Mouse (Mus musculus) inflammation-experienced regulatory T-cells (primary cell): Measurements from ENCODE around the gene Tbx6. TPM values are rescaled to one million over a fixed set of nuclear protein-coding genes. Genes with fewer than 3 reads are reported as not detected.

ENCODE experiments used
- polyA plus RNA-seq, 2 experiments: library from polyadenylated mRNA; unstranded; fragments of 100-300 nt; shearing (Covaris generic); gene quantifications; one replicate each; pipeline ENCODE4 v1.2.1; 2017

Gene Tbx6
- 1 to 10 TPM; 4.3 to 6.4 TPM for polyA plus RNA-seq

DNA sequence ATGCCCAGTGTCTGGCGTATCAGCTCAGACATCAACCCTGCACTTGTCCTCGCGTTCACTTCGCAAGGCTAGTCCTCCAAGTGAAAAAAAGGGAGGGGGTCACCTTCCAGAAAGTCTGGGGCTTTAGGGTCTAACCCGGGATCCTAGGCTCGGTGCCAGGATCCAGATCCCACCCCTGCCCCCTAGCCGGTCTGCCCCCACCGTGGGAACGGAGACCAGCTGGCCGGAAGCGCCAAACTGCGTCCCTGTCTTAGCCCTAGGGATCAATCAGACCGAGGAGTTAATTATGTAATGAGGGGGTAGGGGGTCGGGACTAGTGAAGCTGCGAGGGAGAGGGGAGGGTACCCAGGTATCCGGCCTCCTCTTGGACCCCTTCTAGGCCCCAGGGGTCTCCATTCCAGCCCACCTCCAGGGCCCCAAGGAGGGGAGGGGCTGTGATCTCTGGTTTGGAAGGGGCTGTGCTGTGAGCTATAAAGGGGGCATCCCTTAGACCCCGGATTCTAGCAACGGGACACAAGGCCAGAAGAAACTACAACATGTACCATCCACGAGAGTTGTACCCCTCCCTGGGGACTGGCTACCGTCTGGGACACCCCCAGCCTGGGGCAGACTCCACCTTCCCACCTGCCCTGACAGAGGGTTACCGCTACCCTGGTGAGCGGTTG, at the start of gene Tbx6:
TSS of gene Tbx6 (plus strand) at position 513 of the 665 bp plus-strand sequence.

DNA sequence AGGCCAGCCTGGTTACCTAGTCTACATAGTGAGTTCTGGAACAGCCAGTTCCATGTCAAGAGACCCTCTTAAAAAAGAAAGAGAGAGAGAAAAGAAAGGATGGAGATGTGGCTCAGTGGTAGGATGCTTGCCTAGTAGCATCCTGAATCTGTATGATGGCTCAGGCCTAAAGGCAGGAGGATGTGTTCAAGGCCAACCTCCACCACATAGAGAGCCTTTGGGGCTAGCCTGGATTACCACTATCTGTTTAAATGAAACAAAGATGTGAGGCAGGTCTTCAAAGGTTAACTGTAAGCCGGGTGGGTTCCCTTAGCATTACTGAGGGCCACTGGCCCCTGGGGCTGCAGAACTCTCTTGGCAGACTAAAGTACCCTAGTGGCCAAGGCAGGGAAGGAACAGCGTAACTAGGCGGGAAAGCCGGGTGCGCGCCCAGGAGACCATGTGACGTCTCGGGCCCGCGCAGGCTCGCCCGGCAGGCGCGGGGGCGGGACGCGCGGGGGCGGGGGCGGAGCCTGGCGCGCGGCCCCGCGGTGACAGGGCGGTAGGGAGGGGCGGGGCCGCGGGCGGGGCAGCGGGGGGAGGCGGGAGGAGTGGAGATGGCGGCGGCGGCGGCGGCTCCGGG, 22.1 kb upstream of the Tbx6 start, which contains the start of gene Mapk3:
TSS of gene Mapk3 (plus strand) at position 552 of the 622 bp plus-strand sequence.

DNA sequence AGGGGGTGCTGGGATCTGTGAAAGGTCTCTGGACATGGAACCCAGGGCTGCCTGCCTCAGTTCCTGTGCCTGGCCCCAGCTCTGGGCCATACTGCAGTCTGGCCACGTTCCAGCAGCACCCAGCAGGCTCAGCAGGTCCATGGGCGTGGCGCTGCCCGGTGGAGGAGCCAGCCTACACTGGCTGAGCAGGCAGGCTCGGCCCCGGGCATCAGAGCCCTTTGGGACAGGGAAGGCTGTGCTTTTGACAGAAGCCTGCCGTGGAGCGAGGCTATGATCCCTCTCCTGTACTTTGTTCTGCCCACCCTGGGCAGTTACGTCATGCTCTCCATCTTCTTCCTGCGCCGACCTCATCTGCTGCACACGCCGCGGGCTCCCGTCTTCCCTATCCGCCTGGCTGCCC, 15.1 kb upstream of the Tbx6 start, which contains the start of gene Gdpd3:
TSS of gene Gdpd3 (plus strand) at position 134 of the 400 bp plus-strand sequence.

DNA sequence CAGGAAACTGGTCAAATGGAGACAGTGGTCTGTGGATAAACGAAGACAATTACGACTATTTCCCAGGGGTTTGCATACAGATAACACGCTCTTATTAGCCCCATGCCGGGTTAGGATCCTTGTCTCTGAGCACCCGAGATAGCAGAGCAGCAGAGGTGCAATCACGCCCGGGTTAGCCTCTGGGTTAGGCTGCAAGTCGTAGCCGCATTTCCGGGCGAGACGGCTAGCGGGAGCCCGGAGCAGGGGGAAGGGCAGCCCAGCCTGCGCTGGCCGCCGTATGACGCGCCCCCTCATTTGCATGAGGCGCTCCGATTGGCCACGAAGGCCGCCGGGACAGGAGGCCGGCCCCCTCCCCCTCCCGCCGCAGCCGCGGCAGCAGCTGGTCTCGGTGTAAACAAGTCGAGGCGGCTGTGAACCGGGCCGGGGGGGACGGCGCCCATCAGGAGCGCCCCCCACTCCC, 4.7 kb upstream of the Tbx6 start, which contains the start of gene Ypel3:
TSS of gene Ypel3 (plus strand) at position 358 of the 460 bp plus-strand sequence.

DNA sequence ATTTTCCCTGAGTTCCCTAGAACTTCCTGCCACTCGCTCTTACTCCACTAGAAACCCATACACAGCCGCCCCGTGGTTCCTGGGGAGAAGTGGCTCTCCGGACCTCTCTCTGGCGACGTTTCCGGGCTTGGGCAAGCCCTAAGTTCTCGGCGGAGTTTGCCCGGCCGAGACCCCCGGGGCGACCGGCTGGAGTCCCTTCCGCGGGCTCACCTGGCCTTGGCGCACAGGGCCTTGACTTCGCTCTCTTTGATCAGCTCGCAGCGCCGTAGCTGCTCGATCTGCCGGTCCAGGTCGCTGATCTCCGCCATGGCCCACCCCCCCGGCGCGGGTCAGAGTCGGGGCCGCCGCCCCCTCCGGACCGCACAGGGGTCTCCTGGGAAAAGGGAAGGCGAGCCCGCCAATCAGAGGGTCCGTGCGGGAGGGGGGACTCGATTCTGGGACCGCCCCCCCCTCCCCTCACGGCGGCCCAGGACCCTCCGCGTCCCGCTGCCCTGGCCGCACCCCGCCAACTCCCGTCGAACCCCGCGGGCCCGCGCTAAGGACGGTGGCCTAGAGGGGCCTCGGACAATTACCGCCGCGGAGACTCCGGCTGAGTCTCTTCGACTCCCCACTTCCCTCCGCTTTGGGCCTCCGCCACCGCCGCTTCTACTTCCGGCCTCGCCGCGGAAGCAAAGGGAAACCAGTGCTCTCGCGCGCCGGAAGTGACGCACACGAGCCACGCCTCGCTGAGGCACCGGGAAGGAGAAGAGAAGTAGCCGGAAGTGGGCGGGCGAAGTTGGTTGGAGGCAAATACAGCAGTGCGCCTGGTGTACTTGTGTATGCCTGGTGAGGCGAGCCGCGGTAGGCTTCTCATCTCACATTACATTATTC, 10.8 kb downstream of the Tbx6 start, which contains the start of gene Ppp4c:
TSS of gene Ppp4c (minus strand) at position 646 of the 870 bp plus-strand sequence.

DNA sequence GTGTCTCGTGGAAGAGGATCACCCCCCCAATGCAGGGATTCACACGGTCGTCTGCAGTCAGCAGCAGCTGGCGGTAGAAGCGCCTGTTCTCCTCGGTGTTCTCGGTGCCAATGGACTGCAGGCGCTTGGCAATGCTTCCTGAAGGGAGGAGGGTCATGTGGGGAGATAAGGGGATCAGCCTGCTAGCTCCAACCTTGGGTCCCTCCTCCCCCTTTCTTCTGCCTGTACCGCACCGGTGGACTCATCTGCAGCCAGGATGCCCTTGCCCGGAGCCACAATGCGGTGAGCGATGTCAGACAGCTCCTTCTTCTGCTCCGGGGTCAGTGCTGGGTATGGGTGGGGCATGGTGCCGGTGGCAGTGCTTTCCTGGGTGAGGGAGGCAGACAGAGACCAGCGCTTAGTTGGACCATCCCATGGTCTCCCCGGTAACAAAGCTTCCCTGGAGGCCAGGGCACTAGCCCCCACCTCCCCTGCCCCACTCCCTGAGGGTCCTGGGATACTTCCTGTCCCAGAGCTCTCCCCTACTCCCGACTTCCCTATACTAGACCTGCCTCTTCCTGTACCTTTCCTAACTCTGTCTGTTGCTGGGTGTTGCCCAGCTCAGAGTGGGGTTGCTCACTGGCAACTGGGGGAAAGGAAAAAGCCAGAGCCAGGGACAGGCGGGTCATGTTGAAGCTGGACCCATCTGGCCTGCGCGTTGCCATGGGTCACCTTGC, 16.3 kb downstream of the Tbx6 start, which contains the start of gene Fam57b:
TSS of gene Fam57b (plus strand) at position 258 of the 716 bp plus-strand sequence.

DNA sequence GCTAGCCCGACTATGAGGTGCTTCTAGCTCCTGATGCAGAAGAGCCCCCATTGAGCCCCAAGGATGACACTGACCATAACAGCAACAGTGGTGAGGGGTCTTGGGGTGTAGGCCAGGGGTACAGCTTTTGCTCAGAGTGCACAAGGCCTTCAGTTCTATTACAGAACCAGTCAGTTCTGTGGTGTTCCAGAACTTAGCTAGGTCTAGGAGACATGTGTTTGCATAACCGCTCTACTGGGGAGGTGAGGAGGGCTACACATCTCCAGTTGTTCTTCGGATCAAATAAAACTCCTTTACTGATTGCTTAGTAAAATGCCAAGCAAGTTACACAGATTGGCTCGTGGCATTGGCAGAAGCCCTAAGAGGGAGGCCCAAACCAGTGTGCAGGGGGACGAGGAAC, 50.3 kb downstream of the Tbx6 start, which contains the start of gene 4930451I11Rik:
TSS of gene 4930451I11Rik (minus strand) at position 101 of the 400 bp plus-strand sequence.

Other genes with a start within 250 kb of the Tbx6 start
- 100 to 1,000 TPM; 157 to 175 TPM for gene Eif3c, start 215.1 kb upstream of the Tbx6 start, polyA plus RNA-seq
- 1 to 10 TPM; 3.1 to 5.4 TPM for gene Apobr, start 196.5 kb upstream of the Tbx6 start, polyA plus RNA-seq
- gene Cln3, start 195.7 kb upstream of the Tbx6 start, polyA plus RNA-seq = 100 to 1,000 TPM in 1 of 2 experiments, 10 to 100 TPM in 1; 81.6 to 107 TPM
- under 1 TPM in 1 of 2 experiments, not detected in 1; 0.42 TPM for gene Il27, start 186.5 kb upstream of the Tbx6 start, polyA plus RNA-seq
- 10 to 100 TPM in 1 of 2 experiments, 1 to 10 TPM in 1; 6.0 to 12.8 TPM for gene Nupr1, start 150.6 kb upstream of the Tbx6 start, polyA plus RNA-seq
- gene Sgf29, start 132.2 kb upstream of the Tbx6 start, polyA plus RNA-seq = 100 to 1,000 TPM; 114 to 118 TPM
- under 1 TPM; 0.20 to 0.48 TPM for gene Sult1a1, start 105.1 kb upstream of the Tbx6 start, polyA plus RNA-seq
- 100 to 1,000 TPM; 104 to 113 TPM for gene Bola2, start 86.1 kb upstream of the Tbx6 start, polyA plus RNA-seq
- 10 to 100 TPM in 1 of 2 experiments, 1 to 10 TPM in 1; 8.3 to 10.8 TPM for gene Slx1b, start 85.7 kb upstream of the Tbx6 start, polyA plus RNA-seq
- 1,000 to 10,000 TPM; 2,830 to 3,089 TPM for gene Coro1a, start 73.7 kb upstream of the Tbx6 start, polyA plus RNA-seq
- 10 to 100 TPM; 32.8 to 38.7 TPM for gene Mapk3, start 21.9 kb upstream of the Tbx6 start, polyA plus RNA-seq
- 1 to 10 TPM in 1 of 2 experiments, under 1 TPM in 1; 0.89 to 1.3 TPM for gene Gdpd3, start 15.1 kb upstream of the Tbx6 start, polyA plus RNA-seq
- gene Ypel3, start 4.5 kb upstream of the Tbx6 start, polyA plus RNA-seq = 100 to 1,000 TPM; 490 to 573 TPM
- gene Ppp4c, start 11.0 kb downstream of the Tbx6 start, polyA plus RNA-seq = 100 to 1,000 TPM; 363 to 467 TPM
- under 1 TPM; 0.16 to 0.97 TPM for gene Fam57b, start 16.2 kb downstream of the Tbx6 start, polyA plus RNA-seq
- gene 4930451I11Rik, start 50.2 kb downstream of the Tbx6 start, polyA plus RNA-seq = not detected
- gene Doc2a, start 65.9 kb downstream of the Tbx6 start, polyA plus RNA-seq = not detected
- gene Hirip3, start 80.5 kb downstream of the Tbx6 start, polyA plus RNA-seq = 1 to 10 TPM; 7.9 to 8.7 TPM
- 10 to 100 TPM; 75.8 to 78.6 TPM for gene Ino80e, start 80.9 kb downstream of the Tbx6 start, polyA plus RNA-seq
- 10 to 100 TPM; 44.6 to 51.3 TPM for gene Taok2, start 103.2 kb downstream of the Tbx6 start, polyA plus RNA-seq
- gene Tmem219, start 141.4 kb downstream of the Tbx6 start, polyA plus RNA-seq = 10 to 100 TPM; 39.4 to 53.1 TPM
- gene Kctd13, start 147.4 kb downstream of the Tbx6 start, polyA plus RNA-seq = 10 to 100 TPM; 31.6 to 38.0 TPM
- gene Asphd1, start 168.1 kb downstream of the Tbx6 start, polyA plus RNA-seq = under 1 TPM; 0.19 to 0.69 TPM
- gene Sez6l2, start 169.1 kb downstream of the Tbx6 start, polyA plus RNA-seq = 1 to 10 TPM in 1 of 2 experiments, under 1 TPM in 1; 0.74 to 1.0 TPM
- gene Cdipt, start 194.4 kb downstream of the Tbx6 start, polyA plus RNA-seq = 100 to 1,000 TPM; 248 to 261 TPM
- gene Cdiptos, start 194.6 kb downstream of the Tbx6 start, polyA plus RNA-seq = 1 to 10 TPM in 1 of 2 experiments, under 1 TPM in 1; 0.94 to 3.5 TPM
- 10 to 100 TPM; 49.5 to 51.3 TPM for gene Mvp, start 233.1 kb downstream of the Tbx6 start, polyA plus RNA-seq
- gene Pagr1b, start 235.0 kb downstream of the Tbx6 start, polyA plus RNA-seq = 1 to 10 TPM in 1 of 2 experiments, under 1 TPM in 1; 0.71 to 3.4 TPM
- gene Pagr1a, start 235.9 kb downstream of the Tbx6 start, polyA plus RNA-seq = 100 to 1,000 TPM; 140 to 147 TPM
- gene Gm42742, start 239.6 kb downstream of the Tbx6 start, polyA plus RNA-seq = 10 to 100 TPM; 35.6 to 68.8 TPM
- 10 to 100 TPM in 1 of 2 experiments, 1 to 10 TPM in 1; 9.5 to 16.8 TPM for gene Prrt2, start 239.7 kb downstream of the Tbx6 start, polyA plus RNA-seq
- gene Maz, start 245.6 kb downstream of the Tbx6 start, polyA plus RNA-seq = 100 to 1,000 TPM; 152 to 157 TPM